Mouse (Mus musculus) embryonic facial prominence, embryonic 13.5 days (tissue): ENCODE data around the gene Tmem178. TPM values are rescaled to one million over a fixed set of nuclear protein-coding genes. Genes with fewer than 3 reads are reported as not detected.
"Not testable (repeated sequence)": the region's sequence is repeated elsewhere in the genome, so short reads cannot be mapped to it uniquely, and the experiment has no call there.

ENCODE experiments used
- ATAC-seq: fragments of 200-750 bp; cut with Nextera tagmentation; 2 replicates; pipeline ENCODE4 v1.8.0; 2017; ENCODE audit warnings: low read depth; ENCODE audit not compliant: insufficient number of reproducible peaks, insufficient read depth, low FRiP score, low TSS enrichment
- H3K27ac ChIP-seq: fragments of 300-500 bp; sonication (generic); 2 replicates; pipeline ENCODE4 v1.5.1; 2015; ENCODE audit warnings: moderate library complexity, mild to moderate bottlenecking, inconsistent platforms
- H3K27me3 ChIP-seq: fragments of 300-500 bp; sonication (generic); 2 replicates; pipeline ENCODE4 v1.6.1; 2015; ENCODE audit warnings: mild to moderate bottlenecking, inconsistent platforms
- H3K36me3 ChIP-seq: fragments of 300-500 bp; sonication (generic); 2 replicates; pipeline ENCODE4 v1.6.1; 2015; ENCODE audit warnings: mild to moderate bottlenecking, inconsistent platforms
- H3K4me1 ChIP-seq: fragments of 300-500 bp; sonication (generic); 2 replicates; pipeline ENCODE4 v1.6.1; 2015; ENCODE audit warnings: inconsistent platforms
- H3K4me2 ChIP-seq: fragments of 300-500 bp; sonication (generic); 2 replicates; pipeline ENCODE4 v1.6.1; 2015; ENCODE audit warnings: moderate library complexity, mild to moderate bottlenecking, inconsistent platforms
- H3K4me3 ChIP-seq: fragments of 300-500 bp; sonication (generic); 2 replicates; pipeline ENCODE4 v1.5.1; 2015; ENCODE audit warnings: mild to moderate bottlenecking, inconsistent platforms
- H3K9ac ChIP-seq: fragments of 300-500 bp; sonication (generic); 2 replicates; pipeline ENCODE4 v1.6.1; 2015; ENCODE audit warnings: mild to moderate bottlenecking, inconsistent platforms
- H3K9me3 ChIP-seq: fragments of 300-500 bp; sonication (generic); 2 replicates; pipeline ENCODE4 v1.6.1; 2016; ENCODE audit warnings: inconsistent platforms
- WGBS: fragments of 180-500 bp; shearing (Covaris S2); methylation state at CpG from one replicate; pipeline ENCODE4 v1.1.7; 2015; ENCODE audit warnings: mixed read lengths; 5-methylcytosine and 5-hydroxymethylcytosine counted together
- polyA plus RNA-seq: library from polyadenylated mRNA; unstranded; fragments of >200 nt; fragmentation: Nextera tagmentation; extraction: Ambion mirVana; gene quantifications from 2 replicates; pipeline ENCODE4 v1.2.1, GENCODE M21; 2015

Tmem178 gene
- polyA plus RNA-seq, 1 experiment from 2014 or later, result 4.7 TPM

GRCm38 (mm10) chr17:80925554-80925953 lies 18.9 kb upstream of the Tmem178 start:
- Histone ChIP-seq H3K9me3 (no peaks in the 10 kb centered on the region), H3K9ac (no peak overlapping the region), H3K36me3 (no peaks in the 10 kb centered on the region), H3K27me3 (no peaks in the 10 kb centered on the region), H3K27ac (no peak overlapping the region), H3K4me3 (no peak overlapping the region), H3K4me2 (no peak overlapping the region), H3K4me1 (0 out of 2 replicates have a peak, but pooled peaks cover 6% of the 10 kb centered on the region)
- no peak for ATAC-seq
- 83% methylated on average over 3 of the region's 3 CpGs for WGBS

- Histone ChIP-seq H3K27me3 (no peaks in the 10 kb centered on the region), H3K36me3 (no peaks in the 10 kb centered on the region), H3K4me3 (no peak overlapping the region), H3K4me1 (no peaks in the 10 kb centered on the region), H3K9ac (no peak overlapping the region), H3K4me2 (no peak overlapping the region), H3K27ac (no peak overlapping the region), H3K9me3 (no peaks in the 10 kb centered on the region)
- 91% methylated on average over 2 of the region's 2 CpGs for WGBS
- ATAC-seq, result no peak
Observed at GRCm38 (mm10) chr17:80927151-80927550, 17.3 kb upstream of the Tmem178 start.

GRCm38 (mm10) chr17:80932716-80933115 lies 11.7 kb upstream of the Tmem178 start:
- Histone ChIP-seq H3K9ac (no peak overlapping the region), H3K4me3 (no peak overlapping the region), H3K36me3 (no peaks in the 10 kb centered on the region), H3K27ac (no peak overlapping the region), H3K4me1 (no peaks in the 10 kb centered on the region), H3K9me3 (no peaks in the 10 kb centered on the region), H3K4me2 (no peak overlapping the region), H3K27me3 (no peaks in the 10 kb centered on the region)
- ATAC-seq, result no peak
- WGBS, result 88% methylated on average over 3 of the region's 3 CpGs

GRCm38 (mm10) chr17:80933401-80934029 lies 10.9 kb upstream of the Tmem178 start:
- no peak overlapping the region for H3K4me2 ChIP-seq
- H3K27me3 ChIP-seq, result no peaks in the 10 kb centered on the region
- H3K9me3 ChIP-seq, result no peaks in the 10 kb centered on the region
- H3K36me3 ChIP-seq, result no peaks in the 10 kb centered on the region
- no peak for ATAC-seq
- H3K4me3 ChIP-seq, result no peak overlapping the region
- WGBS, result 82% methylated on average over 11 of the region's 11 CpGs
- H3K4me1 ChIP-seq, result no peaks in the 10 kb centered on the region
- no peak overlapping the region for H3K9ac ChIP-seq
- no peak overlapping the region for H3K27ac ChIP-seq

GRCm38 (mm10) chr17:80935807-80936519 lies 8.5 kb upstream of the Tmem178 start:
- H3K4me3 ChIP-seq, result no peak overlapping the region

GRCm38 (mm10) chr17:80936521-80936920 lies 7.9 kb upstream of the Tmem178 start:
- no peak overlapping the region for H3K9ac ChIP-seq
- H3K4me2 ChIP-seq, result no peak overlapping the region
- H3K9me3 ChIP-seq, result no peaks in the 10 kb centered on the region
- ATAC-seq, result no peak
- no peak overlapping the region for H3K27ac ChIP-seq
- no peak overlapping the region for H3K4me3 ChIP-seq
- H3K27me3 ChIP-seq, result no peaks in the 10 kb centered on the region
- H3K4me1 ChIP-seq, result no peaks in the 10 kb centered on the region
- H3K36me3 ChIP-seq, result no peaks in the 10 kb centered on the region
- WGBS, result 82% methylated on average over 5 of the region's 5 CpGs

More at GRCm38 (mm10) chr17:80935807-80936519, 8.5 kb upstream of the Tmem178 start:
- Histone ChIP-seq H3K4me2 (no peak overlapping the region), H3K27me3 (no peaks in the 10 kb centered on the region), H3K9ac (no peak overlapping the region), H3K27ac (no peak overlapping the region), H3K4me1 (no peaks in the 10 kb centered on the region), H3K36me3 (no peaks in the 10 kb centered on the region), H3K9me3 (no peaks in the 10 kb centered on the region)
- ATAC-seq, result no peak
- 79% methylated on average over 10 of the region's 10 CpGs for WGBS

- peaks cover 29% of the 10 kb centered on the region for H3K27me3 ChIP-seq
- H3K4me2 ChIP-seq, result no peak overlapping the region
- WGBS, result 68% methylated on average over 7 of the region's 7 CpGs
- ATAC-seq, result no peak
- no peaks in the 10 kb centered on the region for H3K9me3 ChIP-seq
- H3K4me3 ChIP-seq, result no peak overlapping the region
- H3K9ac ChIP-seq, result no peak overlapping the region
- no peaks in the 10 kb centered on the region for H3K4me1 ChIP-seq
- H3K36me3 ChIP-seq, result no peaks in the 10 kb centered on the region
- no peak overlapping the region for H3K27ac ChIP-seq
Observed at GRCm38 (mm10) chr17:80939833-80940232, 4.6 kb upstream of the Tmem178 start.

- Histone ChIP-seq H3K4me2 (no peak overlapping the region), H3K9me3 (no peaks in the 10 kb centered on the region), H3K27ac (no peak overlapping the region), H3K4me3 (no peak overlapping the region), H3K9ac (no peak overlapping the region), H3K27me3 (peaks cover 45% of the 10 kb centered on the region), H3K4me1 (no peaks in the 10 kb centered on the region), H3K36me3 (no peaks in the 10 kb centered on the region)
- ATAC-seq, result no peak
- WGBS, result 73% methylated on average over 11 of the region's 11 CpGs
Observed at GRCm38 (mm10) chr17:80941857-80942256, 2.6 kb upstream of the Tmem178 start.

- no peak for ATAC-seq
- Histone ChIP-seq H3K27ac (no peak overlapping the region), H3K9ac (peak overlapping the region; percentile 74)
Observed at GRCm38 (mm10) chr17:80943835-80944529, 450 bp upstream of the Tmem178 start.

GRCm38 (mm10) chr17:80945510-80945909 lies 1.1 kb downstream of the Tmem178 start:
- peaks cover 54% of the 10 kb centered on the region for H3K27me3 ChIP-seq
- peak overlapping the region; percentile 41 for H3K4me2 ChIP-seq
- H3K9ac ChIP-seq, ATAC-seq, H3K9me3 ChIP-seq, H3K4me1 ChIP-seq, H3K36me3 ChIP-seq, H3K27ac ChIP-seq: not testable (repeated sequence)
- 37% methylated on average over 8 of the region's 8 CpGs for WGBS
- H3K4me3 ChIP-seq, result peak overlapping the region; percentile 20

More at GRCm38 (mm10) chr17:80943835-80944529, 450 bp upstream of the Tmem178 start:
- Histone ChIP-seq H3K27me3 (peaks cover 54% of the 10 kb centered on the region), H3K4me3 (peak overlapping the region; percentile 73), H3K36me3 (no peaks in the 10 kb centered on the region), H3K4me1 (no peaks in the 10 kb centered on the region), H3K4me2 (peak overlapping the region; percentile 100), H3K9me3 (no peaks in the 10 kb centered on the region)
- 4% methylated on average over 25 of the region's 26 CpGs for WGBS

- no peak for ATAC-seq
- no peak overlapping the region for H3K4me3 ChIP-seq
- no peaks in the 10 kb centered on the region for H3K9me3 ChIP-seq
- no peaks in the 10 kb centered on the region for H3K36me3 ChIP-seq
- H3K27me3 ChIP-seq, result peaks cover 54% of the 10 kb centered on the region
- no peak overlapping the region for H3K9ac ChIP-seq
- H3K27ac ChIP-seq, result no peak overlapping the region
- peak overlapping the region; percentile 41 for H3K4me2 ChIP-seq
- no peaks in the 10 kb centered on the region for H3K4me1 ChIP-seq
- 73% methylated on average over 5 of the region's 5 CpGs for WGBS
Observed at GRCm38 (mm10) chr17:80946091-80946885, 1.9 kb downstream of the Tmem178 start.
